Mouse (Mus musculus): ENCODE data around the gene Gm20388. TPM values are rescaled to one million over a fixed set of nuclear protein-coding genes. Genes with fewer than 3 reads are reported as not detected.

Gene Gm20388
- total RNA-seq, 2 experiments from 2014 or later = 4.0 TPM; not detected in 1

DNA sequence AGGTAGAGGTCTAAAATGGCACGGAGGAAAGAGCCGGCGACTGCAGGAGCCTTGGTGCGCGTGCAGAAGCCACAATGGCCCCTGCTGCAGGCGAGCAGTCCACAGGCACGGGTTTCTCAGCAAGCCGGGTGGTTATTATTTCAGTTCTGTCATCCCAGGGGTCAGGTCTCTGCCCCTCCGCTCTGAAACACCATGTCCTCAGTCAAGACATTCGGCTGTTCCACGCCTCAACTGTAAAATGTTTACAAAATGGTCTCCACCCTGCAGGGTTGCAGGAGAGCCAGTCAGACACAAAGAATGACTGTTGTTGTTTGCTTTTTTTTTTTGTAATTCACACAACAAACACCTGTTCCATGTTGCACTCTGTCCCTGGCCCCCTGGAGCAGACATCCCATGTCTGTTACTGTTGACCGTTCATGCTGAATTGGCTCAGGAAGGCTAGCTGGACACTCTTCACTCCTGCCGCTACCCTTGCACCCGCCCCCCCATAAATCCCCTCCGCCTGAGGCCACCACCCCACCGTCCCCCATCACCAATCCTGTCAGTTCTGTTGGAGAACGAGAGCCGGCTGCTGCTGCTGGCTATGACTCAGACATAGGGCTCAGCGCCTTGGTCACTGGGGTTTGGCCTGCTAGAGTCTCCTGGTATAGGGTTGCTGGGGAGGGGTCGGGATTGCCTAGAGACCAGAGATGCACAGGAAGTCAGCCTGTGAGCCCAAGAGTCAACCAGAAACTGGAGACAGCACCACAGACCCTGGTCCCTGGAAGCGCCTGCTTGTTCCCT is 350.9 kb downstream of the Gm20388 start:
- DNase-seq = no peak

DNA sequence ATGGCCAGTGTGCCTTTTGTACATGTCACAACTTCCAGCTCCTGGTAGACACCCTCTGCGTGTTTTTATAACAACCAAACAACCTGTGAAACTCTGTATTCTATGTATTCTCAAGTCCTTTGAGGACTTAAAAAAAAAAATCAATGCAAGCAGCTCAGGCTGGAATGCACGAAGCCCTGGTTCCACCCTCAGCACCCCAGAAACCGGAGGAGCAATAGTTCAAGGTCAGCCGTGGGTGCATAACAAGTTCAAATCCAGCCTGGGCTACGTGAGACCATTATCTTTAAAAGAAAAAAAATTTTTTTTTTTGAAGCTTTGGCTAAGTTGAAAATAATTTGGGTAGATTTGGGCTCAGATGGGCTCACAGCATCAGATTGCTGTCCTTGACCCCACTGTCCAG is 353.2 kb downstream of the Gm20388 start:
- no peak for DNase-seq

DNA sequence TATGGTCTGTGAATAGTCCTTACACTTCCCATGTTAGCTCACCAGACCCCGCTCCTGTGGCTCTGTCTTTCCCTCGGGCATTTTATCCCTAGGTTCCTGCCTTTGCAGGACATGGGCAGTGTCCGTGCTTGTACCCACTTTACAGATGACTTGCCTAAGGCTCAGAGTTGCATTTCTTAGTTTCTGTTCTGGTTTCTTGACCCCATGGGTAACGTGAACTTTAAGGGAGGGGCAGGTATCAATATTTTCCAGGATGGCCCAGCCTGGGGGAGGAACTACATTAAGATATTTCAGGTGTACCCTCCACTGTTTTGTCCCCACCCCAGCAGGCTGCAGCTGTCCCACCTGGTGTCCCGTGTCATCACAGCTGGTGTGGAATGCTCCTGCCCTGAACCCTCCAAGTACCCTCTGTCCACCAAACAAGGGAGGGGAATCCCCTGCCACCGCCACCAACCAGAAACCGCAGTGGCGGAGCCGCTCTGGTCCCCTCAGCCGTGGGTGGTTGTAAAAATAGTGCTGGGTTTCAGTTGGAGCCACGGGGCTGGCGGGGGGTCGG is 353.8 kb downstream of the Gm20388 start:
- DNase-seq = no peak

DNA sequence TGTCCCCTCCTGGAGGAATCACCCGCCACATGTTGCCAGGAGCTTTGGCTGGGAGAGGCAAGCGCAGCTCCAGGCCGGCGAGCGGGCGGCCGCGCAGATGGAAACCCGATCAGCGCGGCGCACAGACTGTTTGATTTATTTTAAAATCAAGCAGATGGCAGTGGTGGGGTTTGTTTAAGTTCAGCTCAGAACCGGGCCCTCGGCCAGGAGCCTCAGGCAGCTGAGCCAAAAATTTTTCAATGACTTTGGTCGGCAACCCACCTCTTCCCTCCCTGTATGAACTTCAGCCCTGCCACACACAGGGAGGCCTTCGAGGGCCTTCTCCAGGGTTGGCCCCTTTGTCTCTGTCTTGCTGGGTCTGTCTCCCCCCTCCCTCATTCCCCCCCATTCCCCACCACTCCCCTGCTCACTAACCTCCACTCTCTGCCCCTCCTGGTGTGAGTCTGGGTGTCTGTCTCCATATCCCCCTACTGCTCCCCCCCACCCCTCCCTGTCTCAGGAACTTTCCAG is 354.4 kb downstream of the Gm20388 start:
- DNase-seq = peak; percentile 73 to 79

DNA sequence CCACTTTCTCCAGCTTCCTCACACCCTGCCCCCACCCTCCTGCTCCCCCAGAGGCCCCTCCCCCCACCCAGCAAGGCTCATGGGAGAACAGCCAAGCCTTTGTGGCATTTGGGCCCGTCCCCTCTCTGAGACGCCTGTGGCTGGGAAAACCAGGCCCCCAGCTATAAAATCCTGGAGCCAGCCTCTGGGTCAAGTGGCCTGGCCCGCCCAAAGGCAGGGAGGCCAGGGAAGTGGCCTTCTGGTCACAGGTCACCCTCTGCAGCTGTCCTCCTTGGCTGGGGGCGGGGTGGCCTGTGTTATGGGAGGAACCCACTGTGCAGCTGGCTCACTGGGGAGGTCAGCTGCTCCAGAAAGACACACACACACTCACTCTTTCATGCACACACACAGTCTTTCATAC is 354.8 kb downstream of the Gm20388 start:
- peak; percentile 82 to 87 for DNase-seq

DNA sequence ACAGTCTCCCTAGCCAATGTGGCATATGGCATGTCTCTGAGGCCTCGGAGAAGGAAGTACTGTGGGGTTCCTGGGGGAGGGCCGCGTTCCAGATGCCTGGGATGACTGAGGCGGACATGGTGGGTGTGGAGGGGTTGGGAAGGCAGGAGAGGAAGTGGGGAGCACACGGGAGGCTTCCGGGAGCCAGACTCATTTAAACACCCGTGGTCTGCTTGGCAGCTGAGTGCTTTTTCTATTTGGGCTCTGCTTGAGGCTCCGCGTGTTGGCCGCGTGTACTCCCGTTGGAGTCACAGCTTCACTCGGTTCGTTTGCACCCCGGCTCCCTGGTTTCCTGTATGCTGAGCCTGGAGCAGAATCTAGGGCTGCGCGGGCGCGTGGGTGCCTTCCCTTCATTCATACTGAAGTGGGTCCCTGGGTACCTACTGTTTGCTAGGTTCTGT is 357.9 kb downstream of the Gm20388 start:
- DNase-seq = no peak

DNA sequence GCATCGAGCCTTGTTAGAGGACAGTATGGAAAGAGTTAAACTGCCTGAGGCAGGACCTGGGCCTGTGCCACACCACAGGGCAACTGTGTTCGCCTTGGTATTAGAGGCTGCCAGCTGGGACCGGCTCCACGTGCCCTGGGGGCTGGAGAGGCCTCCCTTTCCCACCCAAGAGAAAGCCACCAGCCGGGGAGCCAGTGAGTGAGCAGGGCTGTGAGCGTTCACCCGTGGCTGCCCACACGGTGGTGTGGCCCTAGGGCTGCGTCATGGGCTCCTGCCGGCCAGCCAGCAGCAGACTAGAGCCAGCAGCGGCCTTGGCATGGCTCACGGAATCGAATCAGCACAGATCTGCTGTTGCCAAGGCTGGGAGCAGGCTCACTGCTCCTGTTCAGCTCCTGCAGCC is 359.8 kb downstream of the Gm20388 start:
- DNase-seq = peak; percentile 66 to 72

DNA sequence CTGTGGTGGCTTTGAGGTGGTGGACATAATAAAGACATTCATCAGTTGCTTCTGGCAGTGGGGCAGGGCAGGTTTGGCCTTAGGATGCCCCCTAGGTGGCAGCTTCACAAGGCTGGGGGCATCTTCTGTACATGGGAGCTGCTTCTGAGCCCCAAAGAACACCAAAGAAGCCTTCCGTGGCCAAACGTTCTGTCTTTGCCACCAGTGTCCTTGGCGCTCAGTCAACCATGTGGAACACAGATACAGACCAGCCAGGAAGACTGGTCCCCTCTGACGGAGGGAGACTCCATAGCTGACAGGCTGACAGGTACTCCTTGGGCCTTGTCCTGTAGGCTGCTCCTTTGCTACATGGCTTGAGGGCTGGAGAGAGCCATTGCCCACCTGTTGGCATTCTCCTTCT is 362.8 kb downstream of the Gm20388 start:
- no peak for DNase-seq

DNA sequence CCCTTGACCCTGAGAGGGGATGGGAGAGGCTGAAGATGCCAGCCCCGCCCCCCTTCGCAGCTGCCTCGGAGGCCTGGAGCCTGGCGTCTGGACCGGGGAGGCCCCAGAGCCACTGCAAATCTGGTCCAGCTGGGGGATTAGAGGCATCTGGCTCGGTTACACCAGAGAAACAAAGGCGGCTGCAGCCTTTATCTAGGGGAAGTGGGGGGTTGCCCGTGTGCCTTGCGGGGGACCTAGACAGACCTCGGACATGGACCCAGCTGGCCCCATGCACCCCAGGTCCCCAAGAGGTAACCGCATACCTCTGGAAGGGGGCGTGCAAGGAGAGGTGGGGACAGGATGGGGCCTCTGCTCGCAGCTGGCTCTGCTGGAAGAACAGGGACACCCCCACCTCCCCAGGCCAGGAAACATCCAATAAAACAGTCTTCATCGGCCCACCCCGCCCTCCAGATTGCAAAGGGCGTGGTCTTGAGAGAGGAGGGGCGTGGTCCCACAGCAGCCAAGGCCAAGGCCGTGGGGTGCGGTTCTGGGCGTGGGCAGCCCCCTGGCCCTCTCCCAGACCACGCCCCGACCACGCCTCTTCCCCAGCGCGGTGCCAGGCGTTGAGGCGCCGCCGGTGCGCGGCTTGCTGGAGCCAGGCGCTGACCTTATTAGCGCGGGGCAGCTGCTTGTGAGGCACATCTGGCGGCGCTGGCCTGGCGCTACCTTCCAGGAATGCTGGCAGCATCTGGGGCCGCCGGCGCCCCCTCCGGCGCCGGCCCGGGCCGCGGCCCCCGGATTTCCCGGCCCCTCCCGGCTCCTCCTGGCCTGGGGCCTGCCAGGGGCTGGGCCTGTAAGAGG is 365.6 kb downstream of the Gm20388 start:
- peak; percentile 91 to 95 for DNase-seq

DNA sequence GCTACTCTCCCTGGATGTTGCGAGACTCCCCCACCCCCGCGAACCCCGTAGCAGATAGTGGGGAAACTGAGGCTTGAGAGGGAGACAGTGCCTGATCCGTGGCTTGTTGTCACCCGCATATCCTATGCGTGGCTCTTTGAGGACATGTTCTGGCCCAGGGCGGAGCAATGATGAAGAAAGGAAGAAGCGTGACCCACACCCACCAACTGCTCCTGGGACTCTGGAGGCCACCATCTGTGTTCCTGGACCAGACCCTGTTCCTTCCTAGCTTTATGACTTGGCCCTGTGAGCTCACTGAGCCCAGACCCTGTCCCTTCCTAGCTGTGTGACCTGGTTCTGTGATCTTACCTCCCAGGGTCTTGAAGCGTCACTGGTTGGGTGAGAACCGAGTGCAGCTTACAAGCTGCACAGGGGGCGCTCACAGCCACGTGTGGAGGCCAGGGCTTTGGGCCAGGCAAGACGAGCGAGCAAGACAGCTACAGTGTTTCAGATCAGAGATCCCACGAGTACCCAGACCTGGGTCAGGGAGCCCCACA is 366.3 kb downstream of the Gm20388 start:
- DNase-seq = peak; percentile 75 to 79

DNA sequence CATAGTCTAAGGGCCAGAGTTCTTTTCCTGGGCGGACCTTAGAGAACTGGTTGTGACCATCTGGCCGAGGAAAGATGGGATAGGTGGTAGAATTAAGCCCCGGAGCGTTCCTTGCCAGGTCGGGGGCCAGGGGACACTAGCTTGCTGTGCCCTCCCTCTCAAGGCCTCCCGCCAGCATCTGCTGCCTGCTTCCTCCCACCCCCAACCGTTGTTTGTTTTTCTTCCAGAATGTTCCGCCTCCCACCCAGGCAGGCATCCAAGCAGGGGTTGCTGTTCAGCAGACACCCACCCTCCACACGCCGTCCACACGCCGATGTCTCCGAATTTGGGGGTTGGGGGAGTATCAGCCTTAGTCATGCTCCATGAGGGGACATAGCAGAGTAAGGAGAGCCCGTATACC is 367.4 kb downstream of the Gm20388 start:
- DNase-seq = no peak

DNA sequence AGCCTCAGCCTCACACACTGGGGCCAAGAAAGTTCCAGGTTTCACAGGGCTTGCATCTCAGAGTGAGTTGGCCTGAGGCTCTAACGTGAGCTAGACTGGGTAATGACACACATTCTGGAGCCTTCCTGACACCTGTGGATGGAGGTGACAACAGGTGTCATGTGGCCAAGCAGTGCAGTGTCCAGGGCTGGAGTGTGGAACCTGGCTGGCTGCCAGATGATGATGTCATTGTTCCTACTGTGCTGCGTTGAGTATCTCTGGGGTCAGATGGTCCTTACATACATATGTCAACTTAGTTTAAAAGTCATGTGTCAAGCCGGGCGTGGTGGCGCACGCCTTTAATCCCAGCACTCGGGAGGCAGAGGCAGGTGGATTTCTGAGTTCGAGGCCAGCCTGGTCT is 368.8 kb downstream of the Gm20388 start:
- DNase-seq = no peak

DNA sequence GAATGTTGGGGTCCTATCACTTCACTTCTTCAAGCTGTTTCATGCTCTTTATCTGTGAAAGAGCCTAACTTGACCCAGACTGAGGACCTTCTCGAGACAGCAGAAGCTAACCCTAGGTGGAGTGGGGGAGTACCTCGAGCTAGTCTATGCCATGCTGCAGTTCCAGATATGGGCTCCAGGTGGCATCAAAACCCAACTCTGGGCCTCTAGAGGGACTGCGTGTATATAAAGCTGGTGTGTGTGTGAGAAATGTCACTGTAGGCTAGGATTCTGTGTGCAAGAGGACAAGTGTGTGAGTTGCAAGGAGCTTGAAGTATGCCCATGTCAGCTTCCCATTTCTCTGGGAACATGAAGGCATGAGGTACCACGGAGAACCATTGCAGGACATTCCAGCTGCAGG is 370.8 kb downstream of the Gm20388 start:
- DNase-seq = peak; percentile 75 to 90

DNA sequence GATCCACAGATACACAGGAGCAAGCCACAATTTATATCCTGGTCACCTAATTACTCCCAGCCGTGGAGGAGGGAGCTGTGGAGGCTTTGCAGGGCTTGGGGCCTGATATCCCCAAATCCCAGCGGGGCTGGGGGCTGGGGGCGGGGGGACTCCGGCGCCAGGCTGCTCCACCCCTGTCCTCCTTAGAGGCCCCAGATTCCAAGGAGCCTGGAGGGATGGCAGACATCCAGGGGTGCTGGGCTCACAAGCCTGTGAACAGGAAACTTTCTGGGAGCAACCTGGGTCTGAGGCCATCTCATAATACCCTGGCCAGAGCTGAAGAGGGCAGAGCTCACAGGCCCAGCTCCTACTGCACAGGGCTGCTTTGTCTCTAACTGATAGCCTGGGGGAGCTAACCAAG is 371.8 kb downstream of the Gm20388 start:
- no peak for DNase-seq

DNA sequence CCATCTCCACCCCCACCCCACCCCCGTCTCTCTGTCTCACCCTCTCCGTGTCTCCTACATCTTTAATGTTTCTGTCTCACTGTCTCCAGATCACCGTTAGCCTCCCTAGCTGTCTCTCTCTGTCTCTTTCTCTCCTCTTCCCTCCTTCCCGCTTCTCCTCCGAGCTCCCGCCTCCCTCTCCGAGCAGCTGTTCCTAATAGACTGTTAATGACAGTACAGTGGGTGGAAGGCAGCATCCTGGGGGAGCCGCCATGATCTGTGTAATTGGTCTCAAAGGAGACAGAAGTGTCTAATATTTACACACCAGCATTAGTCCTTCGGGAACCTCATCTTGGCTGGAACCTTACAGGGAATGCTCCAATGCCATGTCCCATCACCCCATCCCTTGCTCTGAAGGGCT is 373.6 kb downstream of the Gm20388 start:
- DNase-seq = no peak

DNA sequence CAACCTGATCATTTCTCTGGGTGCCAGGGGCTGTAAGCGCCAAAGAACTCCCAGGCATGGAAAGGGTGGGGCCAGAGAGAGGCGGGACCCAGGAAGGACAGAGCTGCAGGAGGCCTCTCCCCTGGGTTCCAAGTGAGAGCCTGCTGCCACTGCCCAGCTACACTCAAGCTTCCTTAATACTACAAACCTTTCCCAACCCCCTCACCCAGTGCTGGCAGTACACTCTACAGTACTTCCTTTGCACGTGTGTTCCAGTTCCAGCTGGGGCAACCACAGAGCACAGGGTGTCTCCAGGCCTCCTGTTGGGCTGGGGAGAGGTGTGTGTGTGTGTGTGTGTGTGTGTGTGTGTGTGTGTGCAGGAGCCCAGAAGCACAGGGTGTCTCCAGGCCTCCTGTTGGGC is 374.4 kb downstream of the Gm20388 start:
- peak in 1 of 2 experiments; percentile 54 for DNase-seq

DNA sequence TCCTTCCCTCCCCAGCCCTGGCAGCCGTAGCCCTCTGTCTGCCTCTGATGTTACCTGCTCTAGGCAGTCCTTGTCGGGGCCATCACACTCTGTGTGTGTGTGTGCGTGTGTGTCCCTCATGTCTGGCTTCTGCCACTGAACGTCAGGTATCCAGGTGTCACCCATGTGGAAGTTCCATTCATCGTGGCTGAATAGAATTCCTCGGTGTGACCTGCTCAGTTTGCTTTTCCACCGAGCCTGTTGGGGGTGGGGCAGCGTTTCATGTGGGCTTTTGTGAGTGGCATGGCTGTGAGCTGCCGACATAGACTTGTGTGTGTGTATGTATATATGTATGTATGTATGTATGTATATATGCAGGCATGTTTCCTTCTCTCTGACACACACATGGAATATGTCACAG is 375.2 kb downstream of the Gm20388 start:
- DNase-seq = no peak

DNA sequence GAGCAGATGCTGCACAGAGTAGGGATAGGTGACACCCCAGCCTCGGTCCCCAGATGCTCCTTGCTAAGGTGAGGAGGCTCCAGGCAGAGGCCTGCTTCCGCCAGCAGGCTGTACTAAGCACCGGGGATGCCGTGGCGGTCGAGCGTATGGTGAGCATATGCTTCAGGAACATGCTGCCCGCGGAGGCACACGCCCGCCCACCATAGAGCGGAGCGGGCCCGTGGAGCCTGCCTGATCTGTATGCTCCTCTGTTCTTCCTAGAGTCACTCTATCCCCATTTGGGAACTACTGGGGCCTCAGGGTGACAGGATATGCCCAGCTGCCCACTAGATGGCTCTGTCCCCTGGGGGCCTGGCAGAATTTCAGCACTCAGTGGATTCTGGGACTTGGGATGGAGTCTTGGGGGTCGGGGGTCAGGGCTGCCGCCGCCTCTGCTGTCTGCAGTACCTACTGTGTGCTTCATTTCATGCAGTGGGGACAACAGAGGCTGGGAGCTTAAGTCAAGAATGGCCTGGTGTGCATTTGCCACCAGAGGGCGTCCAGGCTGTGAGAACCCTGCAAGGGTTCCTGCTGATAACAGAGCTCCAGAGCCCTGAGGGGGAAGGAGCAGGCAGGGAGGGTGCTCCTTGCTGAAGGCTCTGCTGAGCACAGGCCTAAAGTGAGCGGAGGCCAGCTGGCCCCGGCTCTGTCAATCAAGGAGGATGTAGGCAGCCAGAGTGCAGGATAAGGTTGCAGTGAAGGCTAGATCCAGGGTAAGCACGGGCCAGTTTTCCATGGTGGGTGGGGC is 377.7 kb downstream of the Gm20388 start:
- DNase-seq = peak; percentile 70 to 77

DNA sequence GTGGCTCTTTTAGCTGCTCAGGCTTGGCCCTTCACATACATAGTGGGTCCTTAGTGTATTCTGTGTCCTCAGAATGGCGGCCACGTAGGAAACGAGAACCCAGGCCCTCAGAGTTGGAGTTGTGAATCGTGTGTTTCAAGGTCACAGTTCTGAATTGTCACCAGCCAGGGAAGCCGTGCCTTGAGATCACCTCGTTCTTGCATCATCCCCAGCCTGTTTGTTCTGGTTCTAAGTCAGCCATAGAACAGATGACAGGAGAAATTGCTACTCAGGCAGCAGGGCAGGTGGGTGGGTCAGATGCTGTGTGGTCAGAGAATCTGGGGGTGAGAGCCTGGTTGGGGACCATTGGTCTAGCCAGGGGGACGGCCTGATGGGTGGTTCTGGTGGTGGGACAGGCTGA is 378.6 kb downstream of the Gm20388 start:
- DNase-seq = no peak

DNA sequence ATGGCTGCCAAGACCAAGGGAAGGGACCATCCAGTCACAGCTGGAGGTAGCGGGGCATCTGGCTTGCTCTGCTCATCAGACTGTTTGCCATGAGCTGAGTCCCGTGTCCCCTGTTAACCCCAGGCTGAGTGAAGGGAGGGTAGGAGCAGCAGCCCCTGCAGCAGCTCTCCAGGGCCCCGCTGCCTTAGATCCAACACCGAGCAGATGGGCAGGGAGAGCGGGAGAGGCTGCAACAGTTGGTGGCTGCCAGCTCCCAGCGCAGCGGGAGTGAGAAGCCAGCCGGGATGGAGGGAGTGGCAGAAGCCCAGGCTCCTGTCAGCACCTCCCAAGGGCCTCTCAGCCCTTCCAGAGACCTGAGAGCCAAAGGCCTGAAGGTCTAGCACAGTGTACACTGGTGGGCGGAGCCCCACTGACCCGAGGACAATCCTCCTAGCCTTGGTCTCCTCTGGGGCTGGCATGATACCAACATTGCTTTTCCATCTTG is 379.1 kb downstream of the Gm20388 start:
- DNase-seq = peak; percentile 90 to 92

DNA sequence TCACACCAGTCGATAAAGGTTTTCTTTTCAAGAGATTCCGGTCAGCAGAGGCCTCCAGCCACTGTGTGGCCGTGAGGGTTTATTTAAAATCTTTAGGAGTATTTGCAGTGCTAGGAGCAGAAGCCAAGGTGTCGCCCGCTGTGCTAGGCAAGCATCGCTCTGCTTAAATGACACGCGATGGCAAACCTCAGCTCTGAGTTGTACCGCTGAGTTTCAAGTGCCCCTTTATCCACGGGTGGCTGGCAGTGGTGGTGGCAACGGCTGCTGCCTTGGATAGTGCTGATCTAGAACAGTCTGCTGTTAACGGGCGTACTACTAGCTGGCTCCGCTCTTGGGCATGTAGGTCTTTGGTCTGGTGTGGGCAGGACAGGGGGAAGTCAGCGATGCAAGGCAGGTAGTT is 380.0 kb downstream of the Gm20388 start:
- DNase-seq = no peak

DNA sequence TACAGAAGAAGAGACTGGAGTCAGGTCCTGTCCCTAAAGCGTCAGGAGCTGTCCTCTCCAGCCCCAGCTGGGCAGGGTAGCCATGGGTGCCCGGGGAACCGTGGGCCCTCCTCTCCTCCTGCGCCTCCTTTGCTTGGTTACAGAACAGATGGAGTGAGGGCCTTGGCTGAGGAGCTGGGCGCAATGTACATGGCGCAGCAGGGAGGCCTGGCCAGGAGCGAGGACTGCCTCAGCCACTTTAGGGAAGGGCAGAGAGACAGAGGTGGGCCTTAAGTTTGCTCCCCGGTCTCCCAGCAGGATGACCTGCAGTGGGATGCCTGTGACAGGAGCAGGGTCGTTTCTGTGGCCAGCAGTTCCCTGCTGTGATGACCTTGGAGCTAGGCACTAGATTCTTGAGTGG is 381.0 kb downstream of the Gm20388 start:
- no peak for DNase-seq
